ENCODE assay signal across 18 mouse cellular contexts in genomic region chr5:134750469-134750868, GRCm38 (mm10). TPM values are rescaled to one million over a fixed set of nuclear protein-coding genes. Genes with fewer than 3 reads are reported as not detected.
"Had no signal": no experiment of that assay in that cellular context is flagged by ENCODE, and none has a peak within 500 bp of the region (broad histone marks: within the 10 kb centered on the region; RNA-seq: fewer than 3 reads in every experiment).

No protein-coding gene starts in this region.

- H3K4me3 ChIP-seq: midbrain, embryonic 12.5 days; neural tube, embryonic 13.5 days; stomach, embryonic 15.5 days had no signal

- H3K36me3 ChIP-seq: midbrain, embryonic 12.5 days; neural tube, embryonic 13.5 days; stomach, embryonic 15.5 days had no signal

- H3K27ac ChIP-seq: kidney, postnatal 0 days; liver, embryonic 14.5 days; macrophage; midbrain, embryonic 12.5 days; neural tube, embryonic 13.5 days; stomach, embryonic 15.5 days had no signal

- H3K4me2 ChIP-seq: midbrain, embryonic 12.5 days; neural tube, embryonic 13.5 days; stomach, embryonic 15.5 days had no signal

- DNase-seq: kidney, adult 11 months; kidney, adult 9 months; kidney, postnatal 36 days; layer of hippocampus, adult 9-11 months; layer of hippocampus, postnatal 36 days; lung, adult 2 months; lung, postnatal 10 days; right cerebral cortex, postnatal 14 days; thymus, adult 2 months; thymus, postnatal 4 days had no signal

- ATAC-seq: midbrain, embryonic 16.5 days had no signal

- H3K27me3 ChIP-seq: stomach, embryonic 15.5 days had no signal

- H3K9me3 ChIP-seq: midbrain, embryonic 12.5 days; neural tube, embryonic 13.5 days; stomach, embryonic 15.5 days had no signal

- H3K9ac ChIP-seq: liver, embryonic 14.5 days; midbrain, embryonic 12.5 days; neural tube, embryonic 13.5 days; stomach, embryonic 15.5 days had no signal

RNA-seq across cellular contexts. Expression of gene Eln, which starts 3.3 kb away (rescaled TPM):
- total RNA-seq: megakaryocyte-erythroid progenitor cell, adult 5-6 weeks had no signal
- polyA plus RNA-seq: macrophage had no signal
